Mouse (Mus musculus) layer of hippocampus, adult 18-20 months (tissue): Measurements from ENCODE around the gene Heatr6. TPM values are rescaled to one million over a fixed set of nuclear protein-coding genes. Genes with fewer than 3 reads are reported as not detected.

Source experiments
- DNase-seq, 2 experiments: peaks; one replicate each; pipeline ENCODE4 v3.0.0; 2022; ENCODE audit warnings: low spot score in 2 of 2
- long read RNA-seq: library from polyadenylated mRNA; stranded (forward); transcript quantifications from one replicate; pipeline ENCODE4 v2.0.0, GENCODE M21; 2021
- total RNA-seq, 2 experiments: library from RNA; stranded (reverse); gene quantifications; 2 replicates each; pipeline ENCODE4 v1.2.3; 2021

The Heatr6 gene
- 10 to 100 TPM; 15.0 to 16.0 TPM for total RNA-seq
- long read RNA-seq, full-length matches to known transcripts: 10 of 17 reads
- long read RNA-seq, partial matches to known transcripts: 4 of 17 reads
- long read RNA-seq, other reads (novel, unspliced or antisense): 3 of 17 reads

DNA sequence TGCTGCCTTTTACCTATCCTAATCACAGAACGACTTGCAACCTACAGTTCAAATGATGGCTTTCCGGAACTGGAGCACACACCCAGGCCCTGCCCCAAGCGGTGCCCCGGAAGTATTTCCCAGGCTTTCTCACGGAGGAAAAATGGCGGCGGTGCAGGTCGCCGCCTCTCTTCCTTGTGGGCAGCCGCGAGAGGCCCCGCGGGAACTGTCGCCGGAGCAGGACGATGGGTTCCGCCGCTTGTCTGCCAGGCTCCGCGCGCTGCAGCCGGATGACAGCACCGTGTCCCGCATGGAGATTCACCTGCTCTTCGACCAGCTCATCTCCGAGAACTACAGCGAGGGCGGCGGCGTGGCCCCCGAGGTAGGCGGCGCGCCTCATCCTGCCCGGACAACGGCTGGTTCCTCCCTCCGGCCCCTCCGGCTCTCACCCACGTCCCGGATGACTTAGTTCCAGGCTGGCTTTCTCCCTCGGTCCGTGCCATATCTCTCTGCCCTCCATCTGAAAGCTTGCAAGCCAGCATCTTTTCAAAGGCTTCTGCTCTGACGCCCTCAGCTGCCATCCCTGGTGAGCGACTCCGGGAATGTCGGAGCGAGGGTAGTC, at the start of gene Heatr6:
TSS of gene Heatr6 (plus strand) at position 116 of the 601 bp plus-strand sequence.
- DNase-seq: peak; percentile 88 to 94

DNA sequence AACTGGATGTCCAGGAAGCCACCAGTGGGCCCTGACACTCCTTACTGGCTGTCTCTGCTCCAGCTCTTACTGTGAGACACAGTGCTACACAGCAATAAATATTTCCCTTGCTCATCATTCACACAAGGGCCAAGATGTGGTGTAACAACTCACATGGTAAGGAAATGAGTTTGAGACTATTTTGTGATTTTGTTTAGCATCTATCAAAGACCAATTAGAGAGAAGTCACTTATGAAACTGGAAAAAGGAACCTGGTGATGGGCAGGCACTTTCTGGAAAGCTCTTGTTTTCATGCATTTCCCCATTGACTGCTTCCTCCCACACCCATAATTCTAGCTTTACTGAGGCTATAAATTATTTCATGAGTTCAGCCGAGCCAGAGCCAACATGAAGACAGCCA, 49.8 kb upstream of the Heatr6 start, which contains the start of gene Wfdc17:
TSS of gene Wfdc17 (plus strand) at position 287 of the 400 bp plus-strand sequence.
- DNase-seq: no peak

DNA sequence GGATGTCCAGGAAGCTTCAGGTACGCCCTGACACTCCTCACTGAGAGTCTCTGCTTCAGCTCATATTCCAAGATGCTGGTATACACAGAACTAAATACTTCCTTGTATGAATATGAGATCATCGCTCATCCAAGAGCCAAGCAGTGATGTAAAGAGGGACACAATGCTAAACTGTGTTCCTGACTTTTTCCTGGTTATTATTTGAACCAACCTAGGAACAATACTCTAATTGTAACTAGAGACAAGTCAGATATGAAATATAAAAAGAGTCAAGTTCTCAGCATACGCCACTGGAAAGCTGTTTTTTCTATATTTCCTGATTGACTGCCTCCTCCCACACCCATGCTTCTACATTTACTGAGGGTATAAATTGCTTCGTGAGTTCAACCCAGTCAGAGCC, 44.8 kb upstream of the Heatr6 start, which contains the start of gene Wfdc18:
TSS of gene Wfdc18 (plus strand) at position 301 of the 400 bp plus-strand sequence.
- DNase-seq: no peak

DNA sequence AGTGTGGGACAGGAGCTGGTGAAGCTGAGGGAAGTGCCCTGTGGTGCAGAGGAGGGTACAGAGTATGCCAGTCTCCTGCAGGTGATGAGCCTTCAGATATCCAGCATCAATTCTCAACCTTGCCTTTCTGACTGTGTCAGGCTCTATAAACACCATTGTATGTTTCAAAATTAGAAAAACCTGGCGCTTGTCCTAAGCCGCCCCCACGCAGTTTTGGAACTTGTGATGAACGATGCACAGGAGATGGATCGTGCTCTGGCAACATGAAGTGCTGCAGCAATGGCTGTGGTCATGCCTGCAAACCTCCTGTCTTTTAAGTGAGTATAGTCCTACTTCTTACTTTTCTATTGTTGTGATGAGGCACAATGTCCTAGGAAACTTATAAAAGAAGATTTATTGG, 43.8 kb upstream of the Heatr6 start:
- peak; percentile 13 to 66 for DNase-seq

DNA sequence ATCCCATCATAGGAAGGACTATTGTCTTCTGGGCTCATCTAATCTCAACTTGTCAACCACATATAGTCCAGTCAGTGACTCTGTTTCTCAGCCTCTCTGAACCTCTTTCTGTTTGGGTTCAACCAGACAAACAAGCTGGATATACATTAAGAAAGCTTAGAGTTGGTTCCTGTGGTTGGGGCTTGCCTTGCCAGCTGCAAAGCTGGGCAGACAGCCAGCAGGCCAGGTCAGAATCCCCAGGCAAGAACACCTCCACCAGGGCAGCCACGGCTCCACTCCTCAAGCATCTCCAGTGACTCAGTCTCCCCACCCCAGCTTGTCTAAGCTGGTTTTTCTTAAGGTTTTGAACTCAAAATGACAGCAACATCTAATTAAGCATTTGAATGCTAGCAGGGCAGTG, 40.8 kb upstream of the Heatr6 start:
- no peak for DNase-seq

DNA sequence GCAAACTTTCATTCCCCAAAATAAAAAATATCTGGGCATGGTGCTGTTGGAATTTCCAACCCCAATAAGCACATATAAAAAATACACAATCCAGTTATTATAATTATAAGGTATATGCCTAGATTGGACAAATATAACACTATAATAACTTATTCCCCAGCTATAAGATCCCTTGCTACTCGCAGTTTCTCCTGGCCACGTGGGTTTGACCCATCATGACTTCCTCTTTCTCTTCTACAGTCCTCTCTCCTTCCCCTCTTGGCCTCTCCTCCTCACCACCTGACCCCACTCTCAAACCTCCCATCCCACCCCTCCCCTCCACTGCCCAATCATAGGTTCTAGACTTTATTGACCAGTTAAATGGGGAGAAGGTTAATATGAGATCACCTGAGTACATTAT, 39.6 kb upstream of the Heatr6 start:
- no peak for DNase-seq

DNA sequence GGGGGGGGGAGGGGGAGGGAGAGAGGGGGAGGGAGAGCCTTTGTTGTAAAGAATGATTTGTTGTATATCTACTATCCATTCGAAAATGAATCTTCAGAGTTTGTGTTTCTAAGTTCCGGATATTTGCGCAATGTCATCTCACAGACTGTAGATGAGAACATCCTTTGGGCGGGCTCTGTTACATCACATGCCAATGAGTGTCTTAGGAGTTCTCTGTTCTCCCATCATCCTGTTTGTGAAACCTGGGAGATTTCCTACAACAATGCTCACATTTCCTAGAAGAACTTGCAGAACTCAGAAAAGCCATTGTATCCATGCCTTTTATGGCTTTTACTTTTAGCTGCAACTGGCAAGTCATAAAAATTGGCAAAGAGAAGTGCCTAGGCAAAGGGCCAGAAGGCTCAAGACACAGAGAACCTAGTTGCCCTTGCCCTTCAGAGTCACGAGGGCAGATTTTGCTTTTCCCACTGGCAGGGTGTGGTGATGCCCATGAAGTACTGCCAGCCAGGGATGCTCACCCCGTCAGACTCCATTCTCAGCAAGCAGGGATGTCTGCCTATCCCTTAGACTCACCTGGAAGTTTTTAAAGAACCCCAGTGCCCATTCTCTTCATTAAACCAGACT, 36.3 kb upstream of the Heatr6 start:
- no peak for DNase-seq

DNA sequence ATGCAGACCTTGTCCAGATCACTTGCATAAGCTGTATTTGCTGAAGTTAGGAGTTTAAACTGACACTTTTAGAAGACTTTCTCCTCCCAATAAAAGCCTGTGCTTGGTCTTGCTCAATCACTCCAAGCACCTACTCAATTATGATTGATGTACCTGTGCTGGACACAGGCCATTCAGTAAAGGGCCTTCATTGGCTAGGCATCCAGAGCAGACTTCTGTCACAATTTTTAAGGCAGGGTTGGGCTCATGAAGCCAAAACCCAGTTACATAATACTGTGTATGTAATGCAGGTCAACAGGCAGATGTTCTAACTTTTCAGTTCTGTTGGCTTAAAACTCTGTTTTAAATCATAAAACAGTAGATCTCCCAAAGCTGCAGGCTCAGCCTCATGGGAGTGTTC, 32.7 kb upstream of the Heatr6 start:
- DNase-seq: no peak

DNA sequence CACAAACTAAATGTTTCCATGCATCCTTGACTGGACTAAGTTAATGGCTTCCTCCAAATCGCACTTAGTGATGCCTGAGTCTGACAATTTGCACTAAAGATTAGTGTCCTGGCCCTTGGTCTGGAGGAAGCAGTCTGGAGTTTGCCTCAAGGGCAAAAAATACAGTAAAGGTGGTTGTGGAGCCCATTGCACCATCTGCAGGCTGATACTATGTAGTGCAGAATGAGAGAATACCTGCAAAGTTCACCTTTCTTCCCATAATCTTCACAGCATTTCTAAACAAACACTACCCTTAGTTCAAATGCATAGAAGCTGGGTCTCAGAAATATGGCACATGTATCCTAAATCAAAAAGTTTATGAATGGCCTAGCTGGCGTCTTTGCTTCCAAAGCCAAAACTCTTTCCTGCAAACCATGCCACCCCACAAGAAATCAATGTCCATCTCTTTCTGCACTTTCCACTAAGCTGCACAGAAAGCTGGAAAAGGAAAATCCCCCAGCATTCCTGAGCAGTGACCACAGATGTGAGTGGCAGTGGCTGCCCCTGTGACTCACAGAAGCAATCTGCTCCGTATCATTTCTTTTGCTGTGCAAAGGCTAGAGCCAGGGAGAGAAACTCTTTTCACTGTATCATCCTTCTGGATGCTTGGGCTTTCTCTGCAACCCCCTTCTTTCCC, 24.6 kb upstream of the Heatr6 start:
- no peak for DNase-seq

DNA sequence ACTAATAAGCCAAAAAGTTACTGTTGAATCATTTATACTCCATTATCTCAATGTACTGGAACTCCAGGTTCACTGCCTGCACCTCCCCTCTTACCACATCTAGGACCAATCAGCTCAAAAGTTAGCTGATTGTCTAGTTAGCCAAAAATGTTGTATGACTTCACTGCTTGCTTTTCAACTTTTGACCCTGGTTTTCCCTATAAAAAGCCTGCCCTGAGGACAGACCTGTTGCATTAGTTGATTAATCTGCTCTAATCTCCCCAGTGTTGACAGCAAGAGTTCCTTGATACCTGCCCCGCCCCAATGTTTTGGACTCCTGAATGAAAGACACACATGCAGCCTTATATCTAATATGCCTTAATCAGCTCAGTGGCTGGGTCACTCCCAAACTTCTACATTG, 22.4 kb upstream of the Heatr6 start:
- DNase-seq: no peak

DNA sequence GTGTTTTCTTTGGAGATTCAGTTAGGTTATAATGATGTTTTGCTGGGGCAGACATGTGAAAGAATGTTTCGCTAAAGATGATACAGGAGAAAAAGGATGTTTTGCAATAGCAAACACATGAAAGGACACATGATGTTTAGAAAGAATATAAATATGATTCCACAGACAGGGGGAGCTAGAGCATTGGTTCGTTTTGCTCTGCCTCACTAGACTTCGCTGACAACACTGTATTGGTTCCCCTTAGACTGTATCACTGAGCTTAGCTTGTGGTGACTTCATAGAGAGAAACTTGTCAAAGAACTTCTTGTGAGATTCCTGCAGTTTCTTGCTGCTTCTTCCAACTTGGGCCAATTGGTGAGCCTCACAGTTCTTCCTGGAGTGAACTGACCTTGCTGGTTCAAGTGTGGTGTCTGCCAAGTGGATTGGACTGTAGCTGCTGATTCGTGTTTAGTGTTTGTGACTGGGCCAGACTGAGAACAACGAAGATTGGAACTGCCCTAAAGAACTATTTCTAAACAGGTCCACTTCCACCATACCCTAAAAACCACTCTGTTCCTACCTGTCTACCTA, 20.3 kb upstream of the Heatr6 start:
- DNase-seq: no peak

DNA sequence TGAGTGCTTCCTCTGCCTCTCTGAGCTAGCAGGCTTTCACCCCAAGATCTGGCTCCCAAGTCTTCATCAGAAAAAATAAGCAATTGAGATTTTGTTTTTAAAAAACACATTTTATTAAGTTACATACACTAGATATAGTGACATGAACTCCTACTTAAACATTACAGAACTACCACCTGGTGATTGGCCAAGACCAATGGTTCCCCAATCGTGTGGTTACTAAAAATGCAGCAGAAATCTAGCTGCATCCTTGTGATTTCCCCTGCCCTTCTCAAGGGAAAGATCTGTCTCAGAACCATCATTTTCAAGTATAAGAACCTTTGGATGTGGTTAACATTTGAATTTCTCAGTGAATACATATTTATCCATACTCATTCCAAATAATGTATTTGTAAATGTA, 19.3 kb upstream of the Heatr6 start:
- no peak for DNase-seq

DNA sequence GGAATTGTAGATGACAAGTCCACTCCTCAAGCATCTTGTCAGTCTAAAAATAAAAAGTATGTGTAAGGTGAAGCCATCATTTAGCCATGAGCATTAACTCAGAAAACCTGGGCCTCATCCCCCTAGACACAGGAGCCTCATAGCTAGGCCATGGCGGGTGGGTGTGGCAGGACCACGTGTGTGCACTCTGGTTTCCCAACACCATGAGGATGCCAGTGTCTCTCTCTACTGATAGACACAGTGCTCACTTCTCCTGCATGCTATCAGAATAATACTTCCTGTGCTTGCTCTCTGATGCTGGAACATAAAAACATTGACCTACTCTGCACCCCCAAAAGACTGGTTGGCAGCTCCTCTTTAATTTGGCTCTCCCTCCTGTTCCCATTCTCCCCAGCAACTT, 17.6 kb upstream of the Heatr6 start:
- DNase-seq: no peak

DNA sequence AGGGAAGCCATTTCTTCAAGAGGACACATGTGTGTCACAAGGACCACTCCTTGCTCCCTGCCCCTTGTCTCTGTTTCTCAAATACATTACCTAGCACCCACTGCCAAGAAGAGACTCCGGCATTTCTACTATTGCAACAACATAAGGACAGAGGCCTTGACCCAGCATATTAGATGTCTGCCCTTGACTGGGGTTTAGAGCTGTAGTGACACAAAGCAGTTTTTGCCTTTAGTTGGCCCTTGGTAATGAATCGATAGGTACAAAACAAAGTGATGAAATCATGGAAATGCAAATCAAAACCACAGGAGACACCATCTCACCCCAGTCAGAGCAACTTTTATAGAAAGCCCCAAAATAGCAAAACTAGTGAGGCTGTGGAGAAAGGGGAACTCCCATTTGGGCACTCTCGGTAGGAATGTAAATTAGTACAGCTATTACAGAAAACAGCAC, 16.4 kb upstream of the Heatr6 start:
- no peak for DNase-seq

DNA sequence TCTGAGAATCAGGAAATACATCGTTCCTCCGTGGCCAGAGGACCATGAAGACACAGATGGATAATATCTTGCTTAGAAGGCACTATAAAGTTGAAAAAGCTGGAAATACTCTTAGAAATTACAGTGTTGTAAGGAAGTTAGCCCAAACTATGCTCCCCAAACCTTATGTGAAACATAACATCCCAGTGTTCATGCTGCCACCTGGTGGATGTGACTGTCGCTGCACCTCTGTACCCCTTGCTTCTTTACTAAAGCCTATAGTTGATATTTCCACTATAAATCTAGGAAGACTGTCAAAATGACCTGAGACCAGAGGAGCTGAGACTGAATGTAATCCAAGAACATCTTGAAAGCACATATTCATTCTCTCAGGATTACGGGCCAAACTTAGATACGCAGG, 14.3 kb upstream of the Heatr6 start:
- DNase-seq: peak; percentile 37 to 91

DNA sequence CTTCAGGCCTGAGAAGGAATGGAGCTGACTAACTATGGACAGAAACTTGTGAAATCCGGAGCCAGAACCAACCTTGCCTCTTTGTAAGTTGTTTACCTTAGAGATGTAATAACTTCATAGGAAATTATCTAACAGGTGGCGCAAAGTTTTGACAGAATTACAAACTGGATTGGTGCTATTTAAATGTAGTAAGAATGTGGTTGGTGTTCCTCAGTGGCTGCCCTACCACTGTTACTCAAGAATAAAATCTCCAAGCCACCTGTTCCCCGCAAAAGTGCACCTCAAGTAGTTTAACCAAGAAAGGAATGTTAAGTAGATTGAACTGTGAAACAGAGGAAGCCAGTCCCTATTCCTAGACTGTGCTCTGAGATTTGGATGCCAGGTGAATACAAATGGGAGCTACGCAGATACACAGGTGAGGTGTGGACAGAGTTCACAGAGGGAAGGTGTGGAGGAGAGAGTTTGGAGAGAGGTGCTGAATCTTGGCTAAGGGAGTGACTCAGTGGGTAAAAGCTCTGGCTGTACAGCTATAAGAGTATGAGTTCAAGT, 13.0 kb upstream of the Heatr6 start:
- DNase-seq: no peak

DNA sequence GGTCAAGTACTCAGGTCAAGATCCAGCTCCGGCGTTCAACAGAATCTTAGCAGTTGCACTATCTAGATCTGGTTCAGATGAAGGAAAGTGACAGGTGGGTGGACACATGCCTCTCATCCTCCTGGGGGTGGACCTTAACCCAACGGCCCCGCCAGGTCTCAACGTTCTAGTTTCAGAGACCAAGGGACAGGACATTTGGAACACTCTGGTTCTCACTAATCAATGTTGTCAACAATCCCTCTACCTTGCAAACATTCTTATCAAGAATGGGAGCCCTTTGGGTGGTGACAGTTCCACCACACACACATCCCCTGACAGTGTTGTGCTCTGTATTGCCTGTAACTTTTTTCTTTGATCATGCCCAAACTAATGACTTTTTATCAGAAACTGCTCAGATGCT, 11.7 kb upstream of the Heatr6 start:
- DNase-seq: no peak

DNA sequence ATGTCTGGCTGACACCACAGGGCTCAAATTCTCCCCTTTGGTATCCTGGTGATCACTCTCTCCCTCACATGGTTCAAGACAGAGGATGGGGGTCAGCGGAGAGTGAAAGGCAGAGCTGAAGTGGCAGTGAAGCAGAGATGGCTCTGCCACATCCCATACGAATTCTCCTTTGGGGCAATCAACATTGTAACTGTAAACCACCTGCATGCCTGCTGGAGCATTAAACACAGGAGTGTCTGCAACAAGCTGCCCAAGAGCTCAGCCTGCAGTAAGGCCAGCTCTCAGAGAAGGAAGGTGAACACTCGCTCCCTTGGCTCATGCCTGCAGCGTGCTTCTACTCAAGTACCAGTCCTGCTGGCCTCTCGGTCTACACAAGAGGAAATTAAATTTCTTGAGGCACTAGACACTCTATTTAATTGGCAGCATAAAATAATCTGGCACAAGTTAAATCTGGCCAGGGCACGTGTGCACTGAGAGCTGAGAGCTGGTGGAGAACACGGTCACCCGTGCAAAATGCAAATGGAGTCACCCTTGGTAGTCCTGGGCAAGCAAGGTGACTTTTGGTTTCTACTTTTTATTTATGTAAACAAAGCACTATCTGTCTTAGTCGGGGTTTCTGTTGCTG, 10.7 kb upstream of the Heatr6 start:
- no peak for DNase-seq

DNA sequence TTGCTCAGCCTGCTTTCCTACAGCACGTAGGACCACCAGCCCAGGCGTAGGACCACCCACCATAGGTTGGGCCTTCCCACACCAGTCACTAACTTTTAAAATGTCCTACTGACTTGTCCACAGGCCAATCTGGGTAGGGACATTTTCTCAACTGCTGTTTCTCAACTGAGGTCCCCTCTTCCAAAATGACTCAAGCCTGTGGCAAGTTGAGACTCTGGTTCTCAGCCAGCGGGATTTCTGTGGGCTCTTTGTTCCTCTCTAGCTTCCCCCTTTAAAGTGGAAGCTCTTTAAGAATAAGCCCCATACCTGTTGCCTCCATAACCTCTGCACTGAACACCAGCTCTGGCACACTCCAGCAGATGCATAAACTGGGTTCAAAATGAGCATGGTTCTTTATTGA, 10.0 kb upstream of the Heatr6 start:
- no peak for DNase-seq

DNA sequence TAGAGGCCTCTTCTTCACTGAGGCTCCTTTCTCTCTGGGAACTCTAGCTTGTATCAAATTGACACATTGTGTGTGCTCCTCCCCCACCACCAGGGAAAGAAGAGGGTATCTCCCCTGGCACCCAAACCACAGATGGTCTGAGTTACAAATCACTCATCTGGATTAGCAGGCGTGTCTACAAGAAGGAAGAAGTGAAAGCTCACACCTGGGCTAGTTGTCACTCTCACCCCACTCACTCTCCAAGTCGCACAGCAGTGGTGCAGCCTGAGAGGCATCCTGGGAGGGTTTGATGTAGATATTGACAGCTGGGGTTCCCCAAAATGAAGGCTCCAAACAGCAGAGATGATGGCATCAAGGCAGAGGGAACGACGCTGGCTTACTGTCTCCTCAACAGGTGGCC, 7.3 kb upstream of the Heatr6 start:
- DNase-seq: no peak

DNA sequence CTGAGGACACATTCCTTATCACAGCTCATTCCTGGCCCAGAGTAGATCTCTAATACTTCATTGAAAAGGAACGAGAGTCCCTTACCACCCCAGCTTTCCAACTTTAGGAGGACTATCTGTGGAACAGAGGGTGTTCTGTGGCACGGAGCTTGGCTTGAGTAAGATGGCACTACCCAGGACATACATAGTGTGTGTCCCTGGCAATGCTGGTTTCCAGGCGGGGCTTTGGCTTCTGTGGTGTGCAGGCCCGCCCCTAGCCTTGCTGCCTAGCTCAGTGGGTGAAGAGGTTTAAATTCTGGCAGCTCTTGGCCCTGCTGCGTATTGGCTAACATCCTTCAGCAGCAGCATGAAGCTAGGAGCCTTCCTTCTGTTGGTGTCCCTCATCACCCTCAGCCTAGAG, 6.8 kb upstream of the Heatr6 start, which contains the start of gene Wfdc21:
TSS of gene Wfdc21 (plus strand) at position 260 of the 400 bp plus-strand sequence.
- no peak for DNase-seq
